Mouse (Mus musculus) regulatory T cell (primary cell): ENCODE data around the gene Nfic.
"Not testable (repeated sequence)": the region's sequence is repeated elsewhere in the genome, so short reads cannot be mapped to it uniquely, and the experiment has no call there.

Experiments used
- in situ Hi-C: fragments of 300-600 bp; cut with MboI, MseI; formaldehyde crosslinking; loops from one replicate; pipeline ENCODE4 v1.15.1; 2025; ENCODE audit warnings: high pct_unique_total_duplicates

Gene Nfic

DNA sequence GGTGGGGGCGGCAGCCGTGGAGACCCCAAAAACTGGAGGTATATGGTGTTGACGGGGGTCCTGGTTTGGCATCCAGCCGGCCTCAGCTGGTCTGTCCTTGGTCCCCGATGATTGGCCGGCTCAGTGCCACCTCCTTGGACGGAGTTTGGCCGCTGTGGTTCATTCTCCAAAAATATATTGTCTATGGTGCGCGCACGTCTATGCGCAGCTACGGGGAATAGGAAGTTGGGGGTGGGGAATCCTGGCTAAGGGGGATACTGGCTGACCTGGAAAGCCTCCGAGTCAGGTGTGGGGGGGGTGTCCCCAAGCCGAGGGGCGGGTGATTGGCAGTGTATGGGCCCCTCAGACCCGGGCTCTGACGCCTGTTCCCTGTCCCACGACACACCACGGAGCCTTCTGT, 5.0 kb upstream of the Nfic start:
- in situ Hi-C loops = no loop called here

DNA sequence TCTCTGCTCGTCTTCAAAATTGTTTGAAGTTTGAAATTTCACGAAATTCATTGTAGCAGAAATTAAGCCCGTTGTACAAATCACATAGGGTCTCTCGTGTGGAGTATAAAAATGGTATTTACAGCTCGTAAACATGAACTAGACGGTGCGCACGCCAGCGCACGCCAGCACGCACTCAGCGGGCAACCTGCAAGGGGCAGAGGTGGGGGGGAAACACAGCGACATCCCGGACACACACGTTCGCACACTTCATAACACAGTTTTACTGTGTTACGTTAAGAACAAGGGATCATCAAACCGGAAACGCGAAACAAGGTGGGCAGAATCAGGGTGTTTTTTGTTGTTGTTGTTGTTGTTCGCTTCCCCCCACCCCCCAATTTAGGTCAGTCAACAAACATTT, 4.0 kb upstream of the Nfic start:
- in situ Hi-C loops = no loop called here

DNA sequence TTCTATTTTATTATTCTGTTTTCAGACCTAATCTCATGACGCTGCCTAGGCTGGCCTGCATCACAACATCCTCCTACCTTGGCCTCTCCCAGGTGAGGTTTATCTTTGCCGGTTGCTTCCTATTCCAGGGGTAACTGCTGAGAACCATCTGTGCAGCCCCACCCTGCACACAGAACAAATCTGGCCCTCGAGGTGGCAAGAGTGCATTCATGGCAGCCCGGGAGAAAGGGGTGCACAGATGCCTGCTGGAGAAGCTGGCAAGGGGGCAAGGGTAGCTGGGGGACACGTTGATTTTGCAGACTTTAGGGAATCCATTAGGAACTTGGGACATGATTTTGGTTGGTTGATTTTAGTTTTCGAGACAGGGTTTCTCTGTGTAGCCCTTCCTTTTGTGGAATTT, 2.8 kb upstream of the Nfic start:
- in situ Hi-C loops = no loop called here

DNA sequence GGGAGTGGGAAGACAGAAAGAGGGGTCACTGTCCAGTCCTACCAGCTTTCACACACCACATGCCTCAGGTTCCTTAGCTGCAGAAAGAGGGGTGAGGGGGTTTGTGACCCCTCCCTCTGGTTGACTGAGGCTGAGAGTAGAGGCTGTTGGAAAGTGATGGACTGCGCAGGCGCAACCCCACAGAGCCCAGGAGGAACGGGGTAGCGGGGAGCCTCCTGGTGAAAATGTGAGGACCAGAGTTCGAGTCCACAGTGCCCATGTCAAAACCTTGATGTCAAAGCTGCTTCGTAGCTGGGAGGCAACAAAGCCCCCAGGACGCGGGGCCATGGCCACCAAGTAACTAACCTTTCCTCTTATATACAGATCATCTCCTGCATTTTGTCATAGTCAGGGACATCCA, 2.2 kb upstream of the Nfic start:
- in situ Hi-C loops = no loop called here

DNA sequence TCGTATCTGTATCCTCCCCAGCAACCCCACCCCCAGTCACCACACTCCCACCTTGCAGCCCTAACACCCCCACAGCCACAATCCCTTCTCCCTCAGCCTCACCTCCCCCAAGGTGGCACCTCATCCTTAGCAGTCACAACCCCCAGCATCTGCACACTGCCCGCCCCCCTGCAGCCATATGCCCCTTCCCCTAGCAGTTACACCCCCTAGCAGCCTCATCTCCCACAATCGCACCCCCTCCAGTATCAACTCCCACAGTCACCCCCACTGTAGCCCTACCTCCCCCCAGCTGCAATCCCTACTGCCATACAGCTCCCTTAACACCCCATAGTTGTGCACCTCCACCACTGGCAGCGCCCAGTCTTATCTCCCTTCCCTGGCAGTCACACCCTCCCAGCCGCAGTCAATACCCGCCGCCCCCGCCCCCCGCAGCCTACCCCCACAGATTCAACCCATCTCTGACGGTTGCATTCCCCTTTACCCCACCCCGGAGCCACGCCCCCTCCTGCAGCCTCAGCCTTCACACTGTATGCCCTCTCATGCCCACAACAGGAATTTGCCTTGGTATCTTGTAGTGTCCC, 1.6 kb upstream of the Nfic start:
- in situ Hi-C loops = no loop called here

DNA sequence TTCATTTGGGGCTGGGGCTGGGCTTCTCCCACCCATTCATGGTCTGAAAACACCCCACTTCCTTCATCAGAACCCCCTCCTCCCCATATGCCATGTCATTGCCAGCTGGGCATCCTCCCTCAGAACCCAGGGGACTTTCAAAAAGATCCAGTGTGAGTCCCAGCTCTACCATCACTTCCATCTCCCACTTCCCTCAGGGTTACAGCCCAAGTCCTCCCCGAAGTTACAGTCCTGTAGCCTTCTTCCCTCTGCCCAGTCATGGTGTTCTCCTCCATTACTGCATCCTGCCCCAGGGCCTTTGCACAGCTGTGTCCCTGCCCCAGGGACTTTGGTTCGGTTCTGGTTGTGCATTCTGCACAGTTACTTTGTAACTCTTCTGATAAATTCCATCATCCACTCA, 1.3 kb downstream of the Nfic start:
- in situ Hi-C loops = no loop called here

DNA sequence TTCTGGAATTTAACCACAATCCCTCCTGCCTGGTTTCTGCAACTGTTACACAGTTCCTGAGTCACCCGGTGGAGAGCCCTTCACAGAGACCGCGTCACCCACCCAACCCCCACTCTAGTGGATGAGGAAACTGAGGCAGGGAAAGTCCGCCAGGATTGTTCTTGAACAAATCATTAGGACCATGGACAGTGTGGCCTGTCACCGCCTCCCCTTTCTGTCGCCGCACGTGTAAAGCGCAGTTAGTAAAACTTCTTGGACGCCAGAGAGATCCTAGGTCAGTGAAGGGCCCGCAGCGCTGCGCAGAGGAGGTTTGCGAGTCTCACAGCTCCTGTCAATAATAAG, 2.5 kb downstream of the Nfic start:
- in situ Hi-C loops = no loop called here

DNA sequence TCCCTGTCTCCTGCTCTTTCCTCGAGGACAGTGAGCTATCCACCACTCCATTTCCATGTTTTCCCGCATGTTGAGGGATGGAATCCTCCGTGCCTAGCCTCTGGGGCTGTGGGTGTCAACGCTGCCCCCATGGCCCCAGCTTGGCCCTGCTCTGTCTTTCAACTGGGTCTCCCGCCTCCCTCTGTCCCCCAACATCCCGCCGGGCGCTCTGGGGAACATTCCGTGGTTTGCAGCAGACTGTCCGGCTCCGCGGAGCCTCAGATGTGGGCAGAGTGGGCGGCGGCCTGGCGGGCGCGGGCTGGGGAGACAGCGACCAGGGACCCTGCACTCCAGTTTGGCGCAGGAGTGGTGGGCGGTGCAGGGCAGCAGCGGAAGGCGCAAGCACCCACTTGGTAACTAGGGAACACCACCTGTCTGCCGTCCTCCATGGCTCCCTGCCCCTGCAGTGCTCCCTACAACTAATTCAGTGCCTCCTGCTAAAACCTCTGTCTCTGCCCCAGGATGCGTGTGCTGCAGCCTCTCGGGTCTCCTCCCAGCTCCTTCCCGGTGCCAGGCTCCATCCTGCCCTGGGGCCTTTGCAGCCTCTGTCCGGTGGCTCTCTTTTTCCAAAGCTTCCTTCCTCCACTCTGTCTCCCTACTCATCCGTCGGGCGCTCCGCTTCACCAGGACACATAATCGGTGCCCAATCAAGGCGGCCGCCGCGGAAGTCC, 3.0 kb downstream of the Nfic start:
- in situ Hi-C loops = no loop called here

DNA sequence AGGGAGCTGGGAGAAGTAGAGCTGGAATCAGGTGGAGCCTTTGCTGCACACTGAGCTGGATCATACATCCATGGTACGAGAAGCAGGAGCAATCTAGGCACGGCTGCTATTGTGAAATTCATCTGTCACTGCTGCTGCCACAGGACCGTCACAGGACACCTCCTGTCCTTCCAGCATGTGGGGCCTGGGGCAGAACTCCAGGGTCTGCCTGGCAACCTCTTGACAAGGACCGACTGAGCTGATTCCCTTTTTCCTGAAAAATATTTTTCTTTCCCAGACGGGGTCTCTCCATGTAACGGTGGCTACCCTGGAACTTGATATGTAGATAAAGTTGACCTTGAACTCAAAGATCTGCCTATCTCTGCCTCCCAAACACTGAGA, 4.1 kb downstream of the Nfic start:
- in situ Hi-C loops = no loop called here

DNA sequence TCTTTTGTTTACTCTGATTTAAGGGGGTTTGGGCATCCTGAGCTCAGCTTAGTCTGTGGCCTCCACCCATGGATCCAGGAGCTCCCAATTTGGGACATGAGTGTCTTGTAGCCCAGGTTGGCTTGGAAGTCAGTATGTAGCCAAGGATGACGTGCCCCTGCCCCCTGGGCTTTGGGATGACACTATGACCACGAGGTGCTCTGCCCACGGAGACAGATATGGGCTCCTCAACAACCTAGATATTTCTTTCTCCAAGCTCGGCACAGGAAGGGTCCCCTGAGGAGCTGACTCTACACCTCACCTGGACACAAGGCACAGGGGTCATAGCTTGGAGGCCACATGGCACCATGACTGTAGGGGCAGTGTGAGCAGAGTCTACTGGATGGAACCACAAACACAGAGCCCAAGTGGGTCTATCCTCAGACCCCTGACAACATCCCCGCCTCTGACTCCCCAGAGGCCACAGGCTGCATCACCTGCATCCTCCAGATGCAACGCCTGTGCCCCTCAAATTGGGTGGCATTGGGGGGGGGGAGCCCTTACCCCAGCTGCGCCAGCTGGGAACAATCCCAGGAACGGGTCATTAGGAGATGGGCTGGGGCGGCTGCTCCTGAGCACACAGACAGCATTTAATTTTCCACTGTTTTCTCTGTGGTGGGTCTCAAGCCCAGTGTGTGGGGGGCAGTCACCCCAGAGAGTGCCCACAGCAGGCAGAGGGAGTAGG, 4.6 kb downstream of the Nfic start:
- in situ Hi-C loops = no loop called here

DNA sequence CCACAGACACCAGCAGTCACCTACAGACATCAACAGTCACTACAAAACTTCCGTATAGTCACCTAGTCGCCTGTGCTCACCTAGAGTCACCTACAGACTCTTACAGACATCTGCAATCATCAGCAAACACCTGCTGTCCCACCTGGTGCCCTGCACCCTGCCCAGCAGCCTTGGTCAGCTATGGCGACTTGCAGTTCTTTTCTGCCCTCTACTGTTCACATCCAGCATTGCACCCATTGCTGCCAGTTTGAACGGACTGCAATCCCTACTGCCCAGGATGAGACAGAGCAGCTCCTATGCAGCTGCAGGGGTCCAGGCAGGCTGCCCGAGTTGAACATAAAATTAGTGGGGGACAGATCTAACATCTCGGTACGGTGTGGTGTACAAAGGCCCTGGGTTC, 5.3 kb downstream of the Nfic start:
- in situ Hi-C loops = no loop called here

DNA sequence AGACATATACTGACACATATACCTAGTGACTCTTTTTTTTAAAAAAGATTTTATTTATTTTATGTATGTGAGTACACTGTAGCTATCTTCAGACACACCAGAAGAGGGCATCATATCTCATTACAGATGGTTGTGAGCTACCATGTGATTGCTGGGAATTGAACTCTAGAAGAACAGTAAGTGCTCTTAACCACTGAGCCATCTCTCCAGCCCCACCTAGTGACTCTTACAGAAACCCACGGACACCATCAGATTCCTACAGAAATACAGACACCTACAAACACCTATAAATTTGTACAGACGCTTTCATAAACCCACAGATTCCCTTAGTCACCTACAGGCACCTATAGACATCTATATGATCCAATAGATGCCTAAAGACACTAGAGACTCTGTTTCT, 9.9 kb downstream of the Nfic start:
- in situ Hi-C loops = not testable (repeated sequence)

DNA sequence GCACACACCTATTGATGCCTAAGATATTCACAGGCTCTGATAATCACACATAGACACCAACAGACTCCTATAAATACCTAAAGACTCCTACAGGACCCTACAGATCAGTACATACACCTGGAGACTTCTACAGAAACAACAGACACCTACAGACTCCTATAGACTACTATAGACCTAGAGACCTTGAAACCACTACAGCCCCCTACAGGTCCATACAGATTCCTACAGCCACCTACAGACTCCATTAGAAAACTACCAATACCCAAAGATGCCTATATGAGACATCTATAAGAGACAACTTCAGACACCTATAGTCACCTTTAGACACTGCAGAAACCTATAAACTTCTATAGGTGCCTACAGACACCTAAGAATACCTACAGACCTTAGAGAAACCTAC, 14.4 kb downstream of the Nfic start:
- in situ Hi-C loops = loop anchor here (5.0 kb wide), 1 partner anchor 49 kb away; the partner anchor contains the start of gene Smim24

DNA sequence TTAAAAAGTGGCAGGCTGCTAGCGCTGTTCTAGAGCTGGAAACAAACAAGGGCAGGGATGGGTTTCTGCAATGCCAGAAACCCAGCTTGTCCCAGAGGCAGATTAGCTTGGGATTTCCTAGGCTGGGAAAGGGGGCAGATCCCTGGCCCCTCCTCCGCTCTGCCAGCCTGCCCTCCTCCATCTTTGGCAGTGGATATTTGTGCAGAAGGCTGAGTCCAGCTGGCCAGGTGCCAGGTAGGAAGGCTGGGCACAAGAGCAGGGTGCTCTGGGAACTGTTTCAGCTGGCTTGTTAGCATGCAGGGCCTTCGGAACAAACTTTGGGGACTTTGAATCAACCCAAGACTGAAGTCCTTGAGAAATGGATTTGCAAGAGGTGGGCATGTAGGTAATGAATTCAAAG, 20.0 kb downstream of the Nfic start:
- in situ Hi-C loops = no loop called here

DNA sequence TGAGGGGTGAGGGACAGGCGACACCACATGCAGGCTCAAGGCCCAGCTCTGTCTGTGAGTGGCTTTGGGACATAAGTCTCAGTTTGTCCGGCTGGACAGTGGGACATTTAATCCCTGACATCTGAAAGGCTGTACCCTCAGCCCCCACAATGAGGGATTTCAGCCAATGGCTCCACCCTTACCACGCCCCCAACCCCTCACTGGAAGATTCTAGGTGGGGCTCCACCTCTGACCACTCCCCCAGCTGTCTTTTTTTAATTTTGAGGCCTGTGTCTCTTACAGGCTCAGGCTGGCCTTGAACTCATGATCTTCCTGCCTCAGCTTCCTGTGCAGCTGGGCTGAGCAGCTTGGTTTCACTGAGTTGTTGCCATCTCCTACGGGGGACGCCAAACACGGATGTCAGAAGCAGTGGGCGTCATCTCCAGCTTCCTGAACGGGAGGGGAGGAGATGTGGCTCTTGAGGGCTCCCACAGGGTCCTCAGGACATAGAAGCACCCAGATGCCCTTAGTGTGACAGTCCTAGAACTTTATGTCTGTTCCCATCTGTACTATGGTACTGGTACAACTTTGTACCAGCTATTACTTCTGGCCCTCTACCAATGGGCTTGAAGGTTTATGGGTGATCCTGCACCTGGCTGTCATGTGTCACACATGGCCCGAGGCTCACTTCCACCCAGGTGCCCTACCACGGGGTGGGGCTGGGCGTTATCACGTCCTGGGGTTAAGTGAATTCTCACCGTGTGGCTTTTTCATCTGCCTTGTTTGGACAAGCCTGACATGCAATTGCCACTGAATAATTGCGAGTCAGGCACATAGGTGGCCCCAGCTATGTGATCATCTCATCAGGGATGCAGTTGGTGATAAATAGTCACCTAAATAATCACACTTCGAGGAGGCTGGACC, 20.8 kb downstream of the Nfic start:
- in situ Hi-C loops = no loop called here

DNA sequence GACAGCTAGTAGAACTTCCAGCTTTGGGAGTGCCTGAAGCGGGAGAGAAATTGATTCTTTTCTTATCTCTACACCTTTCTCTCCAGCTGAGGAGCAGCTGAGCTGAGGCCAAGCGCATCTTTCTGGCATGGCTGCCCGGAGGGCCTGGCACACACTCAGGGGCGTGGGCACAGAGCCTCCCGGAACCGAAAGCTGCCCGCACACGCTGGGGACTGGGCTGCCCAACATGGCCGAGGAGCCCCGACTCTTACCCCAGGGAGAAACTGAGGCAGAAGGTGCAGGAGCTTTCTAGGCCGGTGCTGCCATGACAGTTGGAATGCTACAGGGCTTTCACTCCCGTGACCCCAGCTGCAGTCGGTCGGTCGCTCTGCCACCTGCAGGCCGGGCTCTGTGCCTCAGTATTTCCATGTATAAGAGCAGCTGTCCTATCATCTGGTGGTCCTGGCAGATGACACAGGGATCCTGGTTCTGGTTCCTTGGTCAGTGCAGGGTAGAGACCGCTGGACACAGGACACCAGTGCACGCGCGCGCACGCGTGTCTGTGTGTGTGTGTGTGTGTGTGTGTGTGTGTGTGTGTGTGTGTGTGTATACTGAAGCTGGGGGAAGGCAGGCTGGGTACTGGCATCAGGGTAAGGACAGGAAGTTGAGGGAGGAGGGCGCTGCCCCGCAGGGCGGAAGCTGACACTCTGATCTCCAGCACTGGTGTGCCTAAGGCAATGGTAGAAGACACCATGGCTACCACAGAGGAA, 21.7 kb downstream of the Nfic start:
- in situ Hi-C loops = no loop called here

DNA sequence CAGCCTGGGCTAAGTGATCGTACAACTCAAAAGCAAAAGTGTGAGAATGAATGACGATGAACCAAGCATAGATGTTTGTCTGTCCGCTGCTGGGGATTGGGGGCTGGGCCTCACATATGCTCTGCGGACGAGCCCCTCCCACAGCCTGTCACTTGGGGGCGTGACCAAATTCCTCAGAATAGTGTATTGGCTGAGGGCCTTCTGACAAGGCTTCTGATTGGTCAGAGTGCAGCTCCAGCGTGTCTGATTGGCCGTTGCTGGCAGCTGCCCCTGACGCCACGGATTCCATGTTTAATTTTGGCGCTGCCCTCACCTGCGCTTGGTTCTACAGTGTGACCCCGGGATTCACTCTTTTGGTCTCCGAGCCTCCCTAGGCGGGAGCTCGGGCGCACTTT, 22.6 kb downstream of the Nfic start:
- in situ Hi-C loops = no loop called here

DNA sequence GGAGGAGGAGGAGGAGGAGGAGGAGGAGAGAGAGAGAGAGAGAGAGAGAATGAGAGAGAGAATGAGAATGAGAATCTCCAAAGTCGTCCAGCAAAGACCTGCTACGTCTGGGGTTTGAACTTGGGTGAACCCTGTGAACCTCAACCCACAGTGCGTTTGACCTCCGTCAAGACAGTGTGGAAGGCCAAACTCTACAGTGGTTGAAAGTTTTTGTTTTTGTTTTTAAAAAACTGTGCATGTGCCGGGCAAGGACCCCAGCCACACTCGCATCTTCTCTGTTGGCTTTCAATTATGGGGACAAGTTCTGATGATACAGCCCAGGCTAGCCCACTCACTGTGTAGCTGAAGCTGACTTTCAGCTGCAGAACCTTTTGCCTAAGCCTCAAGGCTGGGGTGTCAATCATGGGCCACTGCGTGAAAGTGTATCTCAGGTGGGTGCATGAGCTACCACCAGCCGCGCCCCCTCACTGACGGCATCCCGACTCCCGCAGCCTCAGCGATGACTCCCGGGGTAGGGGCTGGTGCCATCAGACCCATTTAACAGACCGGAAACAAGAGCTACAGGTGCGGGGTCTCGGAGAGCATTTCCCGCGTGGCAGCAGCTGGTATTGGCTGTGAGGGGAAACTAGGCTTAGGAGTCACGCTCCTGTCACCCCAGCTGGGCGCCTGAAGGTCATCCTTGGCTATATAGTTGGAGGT, 23.1 kb downstream of the Nfic start:
- in situ Hi-C loops = no loop called here

DNA sequence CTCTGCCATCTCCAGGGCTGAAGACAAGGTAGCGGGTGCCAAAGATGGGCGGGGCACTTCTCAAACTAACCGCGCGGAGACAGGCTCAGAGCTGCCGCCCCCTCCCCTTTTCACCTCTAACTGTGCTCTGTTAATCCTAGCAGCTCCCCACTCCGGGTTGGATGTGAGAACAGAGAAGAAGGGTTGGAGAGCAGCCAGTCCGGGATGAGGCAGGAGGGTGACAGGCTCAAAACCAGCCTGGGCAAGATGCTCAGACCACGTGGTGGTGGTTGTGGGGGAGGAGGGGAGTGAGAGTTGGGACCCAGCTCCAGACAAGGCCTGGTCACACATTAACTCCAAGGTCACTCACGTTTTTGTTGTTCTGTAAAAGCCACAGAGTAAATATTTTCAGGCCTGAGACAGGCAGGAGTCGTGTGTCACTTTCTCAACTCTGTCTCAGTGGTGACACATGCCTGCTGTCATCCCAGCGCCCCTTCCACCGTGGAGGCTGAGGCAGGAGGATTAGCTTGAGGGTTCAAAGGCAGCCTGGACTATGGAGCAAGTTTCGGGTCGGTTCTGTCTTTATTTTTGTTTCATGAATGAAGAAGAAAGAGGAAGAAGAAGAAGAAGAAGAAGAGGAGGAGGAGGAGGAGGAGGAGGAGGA, 23.8 kb downstream of the Nfic start:
- in situ Hi-C loops = no loop called here

DNA sequence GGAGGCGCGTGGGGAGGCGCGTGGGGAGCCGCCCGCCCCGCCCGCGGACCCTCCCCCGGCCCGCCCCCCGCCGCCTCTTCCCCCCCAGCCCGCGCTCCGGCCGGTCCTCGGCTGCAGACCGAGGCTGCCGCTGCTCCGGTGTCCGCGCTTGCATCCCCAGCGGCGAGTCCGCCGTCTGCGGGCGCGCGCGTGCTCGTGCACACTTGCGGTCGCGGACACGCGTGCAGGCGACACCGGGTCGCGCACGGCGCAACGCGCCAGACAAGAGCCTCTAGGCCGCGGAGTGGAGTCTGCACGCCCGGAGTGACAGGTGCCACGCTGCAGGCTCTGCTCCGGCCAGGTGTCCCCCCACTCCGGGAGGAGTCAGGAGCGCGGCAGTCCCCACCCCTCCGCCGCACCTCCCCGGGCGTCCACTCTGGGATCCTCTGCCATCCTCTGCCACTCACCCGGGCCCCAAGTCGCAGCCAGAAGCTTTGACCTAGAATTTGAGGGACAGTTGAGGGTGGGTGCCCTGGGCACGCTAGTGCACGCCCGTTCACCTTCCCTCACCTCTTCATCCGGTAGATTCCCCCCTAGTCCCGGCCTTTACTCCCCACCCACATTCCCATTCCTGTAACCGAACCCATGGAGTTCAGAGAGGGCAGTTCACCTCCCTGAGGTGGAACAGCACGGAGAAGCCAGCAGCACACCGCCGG, 24.5 kb downstream of the Nfic start:
- in situ Hi-C loops = no loop called here
